Mouse (Mus musculus) CD4-positive, CD25-positive, alpha-beta regulatory T cell, adult 4 months (primary cell): Measurements from ENCODE around the gene Scamp3. TPM values are rescaled to one million over a fixed set of nuclear protein-coding genes. Genes with fewer than 3 reads are reported as not detected.
"Not testable (repeated sequence)": the region's sequence is repeated elsewhere in the genome, so short reads cannot be mapped to it uniquely, and the experiment has no call there.

Experiments
- ATAC-seq: one replicate; pipeline ENCODE4 v1.8.0; 2017
- polyA plus RNA-seq, 2 experiments: library from polyadenylated mRNA; unstranded; fragments of 100-300 nt; shearing (Covaris generic); gene quantifications; one replicate each; pipeline ENCODE4 v1.2.1; 2017

The Scamp3 gene
- polyA plus RNA-seq, 2 experiments from 2014 or later: 177 to 239 TPM

- no peak for ATAC-seq
Measured at GRCm38 (mm10) chr3:89199839-89200238, 22.6 kb downstream of the Scamp3 start.

DNA sequence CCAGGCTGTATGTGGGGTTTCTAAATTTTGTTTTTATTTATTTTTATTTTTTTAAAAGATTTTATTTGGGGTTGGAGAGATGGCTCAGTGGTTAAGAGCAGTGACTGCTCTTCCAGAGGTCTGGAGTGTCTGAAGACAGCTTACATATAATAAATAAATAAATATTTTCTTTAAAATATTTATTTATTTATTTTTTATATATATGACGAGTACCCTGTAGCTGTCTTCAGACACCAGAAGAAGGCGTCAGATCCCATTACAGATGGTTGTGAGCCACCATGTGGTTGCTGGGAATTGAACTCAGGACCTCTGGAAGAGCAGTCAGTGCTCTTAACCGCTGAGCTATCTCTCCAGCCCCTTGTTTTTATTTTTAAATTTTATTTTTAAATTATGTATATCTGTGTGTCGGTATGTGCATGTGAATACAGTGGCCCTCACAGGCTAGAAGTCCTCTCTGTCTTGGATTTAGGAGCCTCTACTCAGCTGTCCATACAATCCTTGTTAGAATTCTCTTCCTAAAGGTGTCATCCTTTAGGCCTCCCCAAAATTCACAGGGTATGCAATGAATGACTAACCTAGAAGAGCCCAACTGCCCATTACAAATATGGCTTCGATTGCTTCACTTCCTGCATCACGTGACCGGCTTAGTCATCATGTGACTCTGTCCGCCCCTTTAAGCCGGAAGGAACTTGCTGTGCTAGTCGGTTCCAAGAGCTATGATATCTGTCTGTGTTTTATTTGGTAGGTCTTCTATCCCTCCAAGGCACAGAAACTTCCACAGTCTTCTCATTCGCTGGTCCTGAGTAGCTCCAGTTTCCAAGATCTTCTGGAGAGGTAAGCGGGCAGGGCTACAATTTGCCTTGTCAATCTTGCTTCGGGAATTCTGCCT, 25.2 kb downstream of the Scamp3 start, which contains the start of gene Gba:
Gene Gba, plus strand, starts transcription at position 676 of the 889 bp plus-strand sequence.
- ATAC-seq: peak; percentile 97

DNA sequence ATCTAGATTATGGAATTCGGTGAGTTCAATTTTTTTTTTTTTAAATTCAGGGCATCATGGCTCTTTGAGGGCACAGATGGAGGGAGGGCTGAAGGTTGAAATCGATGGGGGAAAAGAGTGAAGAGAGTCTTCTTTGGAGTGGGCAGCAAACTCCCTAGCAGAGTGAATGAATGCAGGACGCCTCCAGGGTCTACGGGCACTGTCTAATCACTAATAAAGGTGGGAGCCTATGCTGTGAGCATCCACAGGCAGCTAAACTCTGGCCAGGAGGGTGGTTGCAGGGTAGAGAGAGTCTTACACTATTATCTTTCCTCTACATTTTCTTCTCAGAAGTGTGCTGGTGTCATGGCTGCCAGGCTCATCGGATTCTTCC, 25.9 kb downstream of the Scamp3 start:
- ATAC-seq: peak; percentile 11

- ATAC-seq: no peak
Measured at GRCm38 (mm10) chr3:89206079-89206478, 28.8 kb downstream of the Scamp3 start.

DNA sequence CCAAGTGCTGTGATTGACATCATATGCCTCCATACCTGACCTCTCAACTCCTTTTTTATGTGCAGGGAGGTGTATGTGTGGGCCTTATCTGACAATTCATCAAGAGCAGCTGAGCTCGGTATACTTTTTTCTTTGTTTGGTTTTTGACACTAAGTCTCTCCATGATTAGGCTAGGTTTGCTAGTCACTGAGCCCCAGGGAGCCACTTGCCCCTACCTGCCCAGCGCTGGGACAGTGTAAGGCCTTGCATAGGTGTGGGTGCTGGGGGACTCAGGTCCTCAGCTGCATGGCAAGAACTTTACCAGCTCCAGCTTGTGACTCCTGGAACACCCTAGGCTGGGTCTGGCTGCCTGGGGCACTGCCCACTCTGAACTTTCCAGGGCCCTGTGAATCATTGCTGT, 29.4 kb downstream of the Scamp3 start:
- ATAC-seq: no peak

DNA sequence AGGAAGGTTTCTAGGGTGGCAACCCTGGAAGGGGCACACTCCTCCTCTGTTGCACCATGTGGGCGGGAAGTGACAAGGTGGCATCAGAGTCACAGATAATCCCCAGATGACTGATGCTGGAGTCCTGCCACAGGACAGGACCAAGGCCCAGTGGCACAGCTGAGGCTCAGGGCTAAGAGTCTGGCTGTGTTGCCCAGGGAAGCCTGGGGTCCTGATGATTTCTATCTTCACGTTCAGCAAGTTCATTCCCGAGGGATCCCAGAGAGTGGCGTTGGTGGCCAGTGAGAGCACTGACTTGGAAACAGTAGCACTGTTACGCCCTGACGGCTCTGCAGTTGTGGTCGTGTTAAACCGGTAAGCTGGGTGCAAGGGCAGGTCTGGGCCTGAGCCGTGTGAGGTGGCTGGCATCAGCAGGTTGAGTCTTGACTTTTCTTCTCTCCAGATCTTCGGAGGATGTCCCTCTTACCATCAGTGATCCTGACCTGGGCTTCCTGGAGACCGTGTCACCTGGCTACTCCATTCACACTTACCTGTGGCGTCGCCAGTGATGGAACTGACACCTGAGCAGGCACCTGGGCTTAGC, 30.9 kb downstream of the Scamp3 start:
- no peak for ATAC-seq

GRCm38 (mm10) chr3:89208736-89209135, 31.5 kb downstream of the Scamp3 start:
- ATAC-seq: no peak

GRCm38 (mm10) chr3:89209731-89210130, 32.5 kb downstream of the Scamp3 start:
- ATAC-seq: no peak

- no peak for ATAC-seq
Measured at GRCm38 (mm10) chr3:89210162-89210561, 32.9 kb downstream of the Scamp3 start.

GRCm38 (mm10) chr3:89210731-89211130, 33.5 kb downstream of the Scamp3 start:
- no peak for ATAC-seq

DNA sequence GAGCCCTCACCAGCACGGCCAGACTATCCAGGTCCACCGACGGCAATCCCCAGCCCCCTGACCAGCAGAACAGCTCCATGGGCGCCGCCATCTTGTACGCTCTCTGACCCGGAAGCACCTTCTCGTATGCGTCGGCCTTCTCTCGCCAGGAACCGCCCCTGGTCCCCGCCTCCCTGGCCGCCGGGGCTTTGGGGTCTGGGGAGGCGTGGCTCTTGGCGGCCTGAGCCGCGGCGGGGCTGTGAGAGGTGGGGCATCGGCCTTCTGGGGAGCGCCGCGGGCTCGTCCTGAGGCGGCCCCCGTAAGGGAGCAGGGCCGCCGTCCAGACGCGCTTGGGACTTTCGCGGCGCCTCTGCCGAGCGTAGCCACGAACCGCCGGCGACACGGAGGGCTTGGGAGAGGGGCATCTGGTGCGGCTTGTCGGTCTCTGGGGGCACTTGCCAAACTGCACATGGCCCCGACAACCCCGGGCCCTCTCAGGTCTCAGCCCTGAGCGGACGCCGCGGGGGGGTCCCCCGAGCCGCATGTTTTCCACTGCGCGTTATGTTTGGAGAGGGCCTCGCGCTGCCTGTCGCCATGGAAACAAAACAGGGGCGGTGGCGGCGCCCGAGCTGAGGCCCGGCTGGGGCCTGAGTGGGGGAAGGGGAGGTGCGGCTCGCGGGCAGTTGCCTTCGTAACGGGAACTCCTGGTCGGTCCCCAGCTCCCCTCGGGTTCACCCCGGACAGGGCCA, 36.7 kb downstream of the Scamp3 start:
- ATAC-seq: peak; percentile 85

GRCm38 (mm10) chr3:89214681-89215411, 37.6 kb downstream of the Scamp3 start, which contains the start of gene Thbs3:
Gene Thbs3, plus strand, starts transcription at chr3:89215180.
- ATAC-seq: peak; percentile 56

GRCm38 (mm10) chr3:89215853-89216252, 38.6 kb downstream of the Scamp3 start:
- ATAC-seq: peak; percentile 35

DNA sequence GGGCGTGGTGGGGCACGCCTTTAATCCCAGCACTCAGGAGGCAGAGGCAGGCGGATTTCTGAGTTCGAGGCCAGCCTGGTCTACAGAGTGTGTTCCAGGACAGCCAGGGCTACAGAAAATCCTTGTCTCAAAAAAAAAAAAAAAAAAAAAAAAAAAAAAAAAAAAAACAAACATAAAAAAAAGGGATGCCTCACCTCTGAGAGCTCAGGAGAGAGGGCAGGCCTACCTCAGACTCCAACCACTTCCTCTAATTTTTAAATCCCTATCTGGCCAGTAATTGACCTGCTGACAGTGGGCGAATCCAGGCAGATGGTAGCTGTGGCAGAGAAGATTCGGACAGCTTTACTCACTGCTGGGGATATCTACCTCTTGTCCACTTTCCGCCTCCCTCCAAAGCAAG, 39.1 kb downstream of the Scamp3 start:
- not testable (repeated sequence) for ATAC-seq

- ATAC-seq: no peak
Measured at GRCm38 (mm10) chr3:89218271-89218670, 41.0 kb downstream of the Scamp3 start.

GRCm38 (mm10) chr3:89219546-89219945, 42.3 kb downstream of the Scamp3 start:
- no peak for ATAC-seq

DNA sequence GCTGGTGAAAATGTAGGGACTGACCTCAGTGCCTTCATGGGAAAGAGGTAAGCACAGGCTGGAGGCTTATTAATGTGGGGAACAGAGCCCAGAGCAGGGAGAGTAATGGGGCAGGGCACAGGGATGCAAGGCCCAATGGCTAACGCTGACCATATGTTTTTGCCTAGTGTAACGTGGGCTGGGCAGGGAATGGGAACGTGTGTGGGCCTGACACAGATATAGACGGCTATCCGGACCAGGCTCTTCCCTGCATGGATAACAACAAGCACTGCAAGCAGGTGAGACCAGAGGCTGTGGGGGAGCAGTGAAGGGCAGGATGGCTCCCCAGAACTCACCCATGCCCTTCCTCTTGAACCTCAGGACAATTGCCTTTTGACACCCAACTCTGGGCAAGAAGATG, 43.9 kb downstream of the Scamp3 start:
- no peak for ATAC-seq

- no peak for ATAC-seq
Measured at GRCm38 (mm10) chr3:89224796-89225195, 47.5 kb downstream of the Scamp3 start.

DNA sequence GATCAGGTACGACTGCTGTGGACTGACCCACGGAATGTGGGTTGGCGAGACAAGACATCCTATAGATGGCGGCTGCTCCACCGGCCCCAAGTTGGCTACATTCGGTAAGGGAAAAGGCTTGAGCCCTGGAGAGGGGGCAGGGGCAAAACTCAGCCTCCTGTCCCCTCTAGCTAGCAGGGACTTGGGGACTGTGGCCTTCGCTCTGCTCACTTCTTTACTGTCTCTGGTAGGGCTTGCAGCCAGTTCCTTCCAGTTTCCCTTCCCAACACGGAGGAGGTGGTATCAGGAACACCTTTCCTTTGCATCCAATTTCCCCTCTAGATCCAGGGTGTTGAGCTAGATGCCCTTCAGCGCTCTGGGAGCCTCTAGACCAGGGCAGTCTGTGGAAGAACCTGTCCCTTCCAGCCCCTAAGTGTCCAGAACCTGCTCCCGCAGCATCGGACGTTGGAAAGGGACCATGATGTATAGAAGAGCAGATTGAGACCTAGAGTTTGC, 48.1 kb downstream of the Scamp3 start:
- no peak for ATAC-seq

DNA sequence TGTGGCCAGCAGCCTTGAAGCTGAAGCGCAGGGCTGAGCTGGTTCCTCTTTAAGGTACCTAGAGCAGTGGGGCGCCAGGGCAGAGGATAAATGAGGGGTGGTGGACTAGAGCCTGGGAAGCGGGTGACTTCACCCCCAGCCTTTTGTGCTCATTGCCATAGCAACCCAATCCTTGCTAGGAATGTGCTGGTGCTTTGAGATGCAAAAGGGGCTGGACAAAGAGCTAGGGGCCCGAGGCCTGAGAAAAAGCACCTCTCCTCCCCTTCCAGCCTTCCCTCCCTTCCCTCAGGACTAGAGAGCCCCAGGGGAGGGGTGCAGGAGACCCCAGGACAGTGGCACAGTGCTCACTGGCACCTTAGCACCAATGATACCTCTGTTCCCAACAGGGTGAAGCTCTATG, 48.6 kb downstream of the Scamp3 start:
- ATAC-seq: no peak

GRCm38 (mm10) chr3:89226361-89226760, 49.1 kb downstream of the Scamp3 start:
- no peak for ATAC-seq

- ATAC-seq: no peak
Measured at GRCm38 (mm10) chr3:89226900-89227299, 49.6 kb downstream of the Scamp3 start, which contains the start of gene Mtx1. Gene Mtx1, minus strand, starts transcription at chr3:89227088.
